Mouse (Mus musculus): ENCODE measurements around the gene Shank1. TPM values are rescaled to one million over a fixed set of nuclear protein-coding genes. Genes with fewer than 3 reads are reported as not detected.

Shank1 gene
- total RNA-seq, 4 experiments from 2014 or later, result 0.17 to 0.43 (median 0.34) TPM

- peak; percentile 94 to 96 for DNase-seq (ENCODE audit: low spot score in 2 of 2)
Observed at GRCm38 (mm10) chr7:44304775-44305641, 5.0 kb upstream of the Shank1 start.

- no peak for DNase-seq (ENCODE audit: low spot score in 2 of 2)
Observed at GRCm38 (mm10) chr7:44305686-44306085, 4.4 kb upstream of the Shank1 start.

GRCm38 (mm10) chr7:44306516-44307240 lies 3.4 kb upstream of the Shank1 start, which contains the start of gene Clec11a:
Gene Clec11a, minus strand, starts transcription at chr7:44306902.
- peak in 1 of 2 experiments; percentile 19 for DNase-seq (ENCODE audit: low spot score in 2 of 2)

GRCm38 (mm10) chr7:44307261-44308020 lies 2.6 kb upstream of the Shank1 start:
- DNase-seq (ENCODE audit: low spot score in 2 of 2), result no peak

GRCm38 (mm10) chr7:44310285-44310877 lies 328 bp downstream of the Shank1 start:
- no peak for DNase-seq (ENCODE audit: low spot score in 2 of 2)

- DNase-seq (ENCODE audit: low spot score in 2 of 2), result peak in 1 of 2 experiments; percentile 24
Observed at GRCm38 (mm10) chr7:44310878-44311712, 1.0 kb downstream of the Shank1 start.

GRCm38 (mm10) chr7:44311713-44312304 lies 1.8 kb downstream of the Shank1 start:
- DNase-seq (ENCODE audit: low spot score in 2 of 2), result no peak

GRCm38 (mm10) chr7:44312484-44312883 lies 2.4 kb downstream of the Shank1 start:
- no peak for DNase-seq (ENCODE audit: low spot score in 2 of 2)

GRCm38 (mm10) chr7:44317913-44318312 lies 7.9 kb downstream of the Shank1 start:
- DNase-seq (ENCODE audit: low spot score in 2 of 2), result no peak

GRCm38 (mm10) chr7:44320886-44321285 lies 10.8 kb downstream of the Shank1 start:
- no peak for DNase-seq (ENCODE audit: low spot score in 2 of 2)

- no peak for DNase-seq (ENCODE audit: low spot score in 2 of 2)
Observed at GRCm38 (mm10) chr7:44322290-44322689, 12.2 kb downstream of the Shank1 start.

- DNase-seq (ENCODE audit: low spot score in 2 of 2), result no peak
Observed at GRCm38 (mm10) chr7:44326614-44327013, 16.6 kb downstream of the Shank1 start.

- no peak for DNase-seq (ENCODE audit: low spot score in 2 of 2)
Observed at GRCm38 (mm10) chr7:44332336-44332735, 22.3 kb downstream of the Shank1 start.

GRCm38 (mm10) chr7:44334139-44334538 lies 24.1 kb downstream of the Shank1 start:
- DNase-seq (ENCODE audit: low spot score in 2 of 2), result no peak

GRCm38 (mm10) chr7:44335031-44335878 lies 25.2 kb downstream of the Shank1 start:
- no peak for DNase-seq (ENCODE audit: low spot score in 2 of 2)

- DNase-seq (ENCODE audit: low spot score in 2 of 2), result no peak
Observed at GRCm38 (mm10) chr7:44336046-44337021, 26.3 kb downstream of the Shank1 start.

GRCm38 (mm10) chr7:44337121-44337849 lies 27.2 kb downstream of the Shank1 start:
- no peak for DNase-seq (ENCODE audit: low spot score in 2 of 2)

All from gastrocnemius, adult 8-10 months (tissue).